Mouse (Mus musculus) cerebellum, postnatal 25 days (tissue): ENCODE results near the gene Prdm16.

ENCODE experiments used
- DNase-seq, 2 experiments: peaks; one replicate each; pipeline ENCODE4 v3.0.0; 2021; ENCODE audit warnings: mixed read lengths in 2 of 2

The Prdm16 gene

DNA sequence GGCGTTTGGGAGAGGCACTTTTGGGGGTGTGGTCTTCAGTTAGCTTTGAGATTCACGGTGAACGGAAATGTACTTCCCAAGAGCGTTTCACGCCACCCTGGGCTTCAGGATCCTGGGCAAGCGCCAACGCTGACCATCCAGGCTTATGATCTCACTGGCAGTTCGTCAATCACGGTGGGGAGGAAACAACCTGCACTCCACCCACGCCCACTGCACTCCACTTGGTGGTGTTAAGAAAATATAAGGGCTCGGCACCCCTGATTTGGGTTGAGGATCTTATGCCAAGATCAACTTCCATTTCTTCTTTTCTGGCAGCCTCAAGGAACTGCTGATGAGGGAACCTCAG, 323.1 kb downstream of the Prdm16 start:
- DNase-seq, result peak in 1 of 2 experiments; percentile 18

DNA sequence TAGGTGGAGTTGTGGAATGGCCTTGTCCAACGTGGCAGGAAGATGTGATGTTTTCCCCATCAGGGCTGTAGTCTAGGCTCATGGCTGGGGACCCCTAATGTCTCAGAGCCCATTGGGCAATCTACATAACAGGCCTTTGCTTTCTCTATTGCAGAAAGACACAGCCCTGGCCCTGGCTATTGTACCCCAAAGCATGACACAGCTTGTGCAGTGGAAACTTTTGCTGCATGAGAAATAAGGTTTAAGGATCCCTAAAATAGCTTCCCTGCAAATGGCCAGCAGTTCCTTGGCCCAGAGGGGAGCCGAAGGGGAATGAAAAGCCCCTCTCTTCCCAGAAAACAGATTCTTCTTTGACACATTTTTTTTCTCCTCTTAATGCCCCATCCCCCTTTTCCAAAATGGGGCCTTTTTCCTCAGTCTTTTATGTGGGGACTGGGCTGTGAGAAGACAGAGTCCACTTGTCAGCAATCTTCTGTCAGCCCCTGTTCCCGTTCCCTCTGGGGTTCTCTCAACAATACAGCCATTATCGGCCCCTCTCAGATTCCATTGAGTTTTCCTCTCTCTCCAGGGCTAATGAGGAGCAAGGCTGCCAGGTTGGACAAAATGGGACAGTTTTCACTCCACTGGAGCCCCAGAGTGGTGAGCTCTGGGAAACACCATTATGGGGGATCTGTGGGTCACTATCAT, 323.6 kb downstream of the Prdm16 start:
- DNase-seq, result no peak

DNA sequence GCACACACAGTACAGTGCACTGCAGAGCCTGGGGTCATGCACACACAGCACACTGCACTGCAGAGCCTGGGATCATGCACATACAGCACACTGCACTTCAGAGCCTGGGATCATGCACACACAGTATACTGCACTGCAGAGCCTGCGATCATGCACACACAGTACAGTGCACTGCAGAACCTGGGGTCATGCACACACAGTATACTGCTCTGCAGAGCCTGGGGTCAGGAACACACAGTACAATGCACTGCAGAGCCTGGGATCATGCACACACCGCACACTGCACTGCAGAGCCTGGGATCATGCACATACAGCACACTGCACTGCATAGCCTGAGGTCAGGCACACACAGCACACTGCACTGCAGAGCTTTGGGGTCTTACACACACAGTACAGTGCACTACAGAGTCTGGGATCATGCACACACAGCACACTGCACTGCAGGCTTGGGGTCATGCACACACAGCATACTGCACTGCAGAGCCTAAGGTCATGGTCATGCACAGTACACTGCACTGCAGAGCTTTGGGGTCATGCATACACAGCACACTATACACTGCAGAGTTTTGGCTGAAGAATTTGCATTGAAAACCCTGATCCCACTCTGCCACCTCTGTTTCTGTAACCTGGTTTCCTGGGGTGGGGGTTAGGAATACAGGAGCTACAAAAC, 324.4 kb downstream of the Prdm16 start:
- no peak for DNase-seq

DNA sequence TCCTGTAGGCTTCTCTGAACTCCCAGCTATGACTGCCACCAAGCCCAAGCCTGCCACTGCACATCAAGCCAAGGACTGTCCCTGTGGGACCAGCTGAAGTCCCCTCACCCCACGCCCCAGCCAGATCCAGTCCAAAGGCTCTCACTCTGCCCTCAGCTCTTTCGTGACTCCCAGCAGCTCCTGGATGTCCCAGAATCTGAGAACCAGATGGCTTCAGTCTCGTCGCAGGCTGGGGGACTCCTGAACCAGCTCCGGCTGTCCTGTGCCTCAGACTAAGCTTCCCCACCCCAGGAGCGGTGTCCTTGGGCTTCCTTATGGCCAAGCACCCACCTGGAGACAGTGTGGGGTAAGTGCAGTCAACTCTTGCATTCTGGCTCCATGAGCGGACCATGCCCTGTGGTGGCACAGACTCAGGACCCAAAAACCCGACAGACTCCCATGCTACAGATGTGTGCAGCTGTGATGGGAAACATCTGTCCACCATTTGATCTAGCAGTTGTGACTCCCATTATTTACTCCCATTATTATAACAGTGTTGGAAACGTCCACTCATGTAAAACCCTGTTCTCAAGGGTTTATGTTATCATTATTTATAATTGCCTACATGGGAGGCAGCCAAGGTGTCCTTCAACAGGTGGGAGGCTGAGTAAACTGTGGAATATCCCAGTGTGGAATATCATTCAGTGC, 326.0 kb downstream of the Prdm16 start:
- DNase-seq, result no peak

DNA sequence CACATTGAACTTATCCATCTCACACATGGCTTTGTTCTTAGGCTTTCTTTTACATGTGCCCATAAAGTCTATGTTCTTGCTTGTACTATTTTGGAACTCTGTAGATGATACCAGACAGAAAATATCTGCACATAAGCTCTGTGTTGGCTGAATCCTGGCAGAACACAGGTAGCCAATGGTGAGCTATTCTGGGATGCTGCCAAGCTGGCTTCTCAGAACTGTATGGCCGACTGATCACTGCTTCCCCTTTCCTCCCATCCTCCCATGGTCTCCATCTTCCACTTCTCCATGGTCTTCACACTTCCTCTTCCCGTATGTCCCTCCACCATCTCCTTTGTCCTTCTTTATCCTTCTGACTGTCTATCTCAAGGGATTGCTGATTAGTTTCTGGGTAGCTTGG, 327.5 kb downstream of the Prdm16 start:
- no peak for DNase-seq

DNA sequence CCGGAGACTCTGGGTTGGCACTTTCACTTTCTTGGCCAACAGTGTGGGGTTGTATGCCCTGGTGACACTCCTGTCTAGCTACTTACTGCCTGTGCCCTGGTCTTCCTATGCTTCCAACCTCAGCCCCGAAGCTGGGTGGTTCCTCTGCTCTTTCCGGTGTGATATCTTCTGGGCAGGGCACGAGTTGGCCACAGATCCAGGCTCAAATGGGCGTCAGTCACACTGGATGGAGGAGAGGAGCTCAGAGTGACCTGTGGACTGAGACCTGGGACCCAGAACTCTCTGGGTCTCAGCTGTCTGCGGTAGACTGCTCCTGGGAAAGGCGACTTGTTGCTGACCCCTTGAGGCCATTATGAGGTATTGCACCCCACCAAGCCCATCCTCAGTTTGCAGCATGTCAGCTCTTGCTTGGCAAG, 335.2 kb downstream of the Prdm16 start, which contains the start of gene Arhgef16:
TSS of gene Arhgef16 (minus strand) at position 211 of the 416 bp plus-strand sequence.
- peak; percentile 59 to 61 for DNase-seq

DNA sequence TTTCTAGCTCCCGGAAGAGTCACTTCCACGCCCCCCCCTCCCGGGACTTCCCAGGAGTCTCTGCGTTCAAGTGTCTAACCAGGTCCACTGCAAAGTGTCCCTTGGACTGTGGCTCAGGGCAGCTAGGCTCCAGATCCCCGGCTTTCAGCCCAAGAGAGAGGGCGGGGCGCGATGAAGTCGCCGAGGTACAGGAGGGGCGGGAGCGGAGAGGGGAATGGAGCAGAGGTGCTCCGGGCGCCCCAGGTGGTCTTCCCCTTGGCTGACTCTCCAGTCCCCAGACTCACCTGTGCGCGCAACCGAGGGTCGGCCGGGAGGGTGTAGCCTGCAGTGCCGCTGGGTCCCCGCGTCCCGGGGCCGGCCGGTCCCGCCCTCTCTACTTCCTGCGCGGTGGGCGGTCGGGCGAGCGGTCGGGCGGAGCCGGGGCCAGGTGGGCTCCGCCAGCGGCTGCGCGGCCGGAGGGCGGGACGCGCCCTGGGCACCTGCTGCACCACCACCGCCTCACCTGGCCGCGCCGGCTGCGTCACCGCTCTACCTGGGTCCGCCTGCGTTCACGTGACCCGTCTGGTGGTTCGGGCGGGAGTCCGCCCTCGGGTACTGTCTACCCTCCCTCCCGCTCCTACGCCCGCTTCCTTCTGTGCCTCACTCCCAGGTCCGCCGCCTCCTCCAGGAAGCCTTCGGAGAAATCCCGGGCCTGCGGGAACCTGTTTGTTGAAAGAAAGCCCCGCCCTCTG, 337.0 kb downstream of the Prdm16 start:
- peak in 1 of 2 experiments; percentile 19 for DNase-seq

DNA sequence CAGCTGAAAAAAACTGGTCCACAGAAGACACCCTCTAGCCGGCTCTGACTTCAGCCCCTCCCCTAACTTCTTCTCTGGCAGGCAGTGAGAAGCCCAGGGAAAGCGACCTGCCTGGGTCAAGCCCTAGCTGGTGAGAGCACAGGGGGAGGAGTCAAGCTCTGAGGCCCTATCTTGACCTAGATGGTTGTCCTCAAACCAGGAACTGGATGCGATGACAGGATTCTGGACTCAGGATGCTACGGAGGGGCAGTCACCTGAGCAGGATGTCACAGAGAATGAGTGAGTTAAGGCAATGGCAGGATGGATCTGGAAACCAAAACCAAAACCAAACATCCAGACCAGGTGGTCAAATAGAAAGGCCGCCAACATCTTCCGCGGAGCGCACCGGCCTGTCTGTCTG, 338.9 kb downstream of the Prdm16 start:
- DNase-seq, result no peak

DNA sequence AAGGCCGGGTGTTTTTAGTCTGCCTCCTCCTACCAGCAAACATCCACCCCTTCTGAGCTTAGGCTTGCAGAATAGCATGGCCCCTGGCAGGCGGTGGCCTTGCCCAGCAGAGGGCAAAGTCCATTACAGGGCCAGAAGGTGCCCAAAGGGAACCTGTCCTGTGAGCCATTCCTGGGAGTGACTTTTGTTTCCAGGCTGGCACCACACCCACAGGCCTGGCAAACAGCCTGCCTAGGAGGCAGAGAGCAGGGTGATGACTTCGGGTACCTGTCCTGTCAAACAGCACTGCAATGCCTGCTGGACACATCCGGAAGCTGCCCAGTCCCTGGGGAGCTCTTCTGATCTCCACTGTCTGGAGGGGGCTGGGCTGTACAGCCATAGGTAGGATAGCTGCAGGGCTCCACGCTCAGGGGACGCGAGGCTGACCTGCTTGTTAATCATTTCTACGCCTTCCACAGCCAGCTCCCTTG, 342.4 kb downstream of the Prdm16 start:
- DNase-seq, result no peak

DNA sequence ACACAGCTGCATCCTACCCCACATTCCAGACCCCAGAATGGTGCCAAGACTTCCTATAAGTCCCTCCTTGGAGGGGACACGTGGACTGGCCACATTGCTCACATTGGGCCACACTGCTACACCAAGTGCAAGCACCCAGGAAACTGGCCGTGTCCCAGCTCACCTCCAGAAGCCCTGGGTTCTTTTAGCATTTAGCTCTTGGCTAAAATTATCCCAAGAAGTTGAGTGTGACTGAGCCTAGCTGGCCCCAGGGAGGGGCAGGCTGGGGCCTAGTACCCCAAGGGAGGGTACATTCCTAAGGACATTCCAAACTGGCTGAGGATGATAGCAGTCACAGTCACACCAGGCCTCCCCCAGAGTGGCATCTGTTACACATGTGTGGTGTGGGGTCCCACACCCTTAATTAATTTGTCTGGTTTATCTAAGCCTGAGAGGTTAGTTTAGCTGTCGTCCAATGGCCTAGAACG, 342.9 kb downstream of the Prdm16 start:
- no peak for DNase-seq

DNA sequence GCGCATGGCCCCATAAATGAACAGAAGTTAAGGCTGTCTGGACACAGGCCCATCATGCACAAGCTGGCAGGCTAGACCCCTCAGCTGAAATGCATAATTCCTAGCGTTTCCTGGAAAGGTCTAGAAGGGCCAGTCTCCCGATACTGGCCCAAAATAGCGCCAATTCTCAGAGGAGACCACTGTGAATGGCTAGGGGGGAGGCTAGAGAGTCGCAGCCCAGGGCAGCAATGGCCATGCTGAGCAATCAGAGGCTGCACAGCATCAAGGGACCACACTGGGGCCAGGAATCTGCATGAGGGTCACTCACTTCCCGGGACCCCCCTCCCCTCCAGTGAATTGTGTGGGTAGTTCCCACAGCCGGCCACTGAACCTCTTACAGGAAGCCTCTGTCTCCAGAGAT, 353.0 kb downstream of the Prdm16 start:
- no peak for DNase-seq

DNA sequence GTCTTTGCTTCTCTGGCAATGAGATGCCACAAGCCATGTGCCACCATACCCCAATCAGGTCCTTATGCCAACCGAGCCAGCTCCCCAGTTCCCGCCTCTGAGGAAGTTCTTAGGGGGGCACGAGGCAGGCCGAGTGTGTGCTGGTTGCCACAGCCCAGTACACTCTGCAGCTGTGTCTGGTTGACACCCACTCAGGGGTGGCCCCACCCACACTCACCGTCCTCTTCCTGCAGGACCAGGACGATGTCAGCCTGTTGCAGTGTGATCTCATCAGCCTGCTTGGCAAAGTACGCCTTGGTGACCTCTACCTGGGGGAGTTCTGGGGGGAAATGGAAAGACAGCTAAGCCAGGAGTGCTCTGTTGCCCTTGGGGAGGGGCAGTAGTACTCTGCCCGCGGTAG, 357.2 kb downstream of the Prdm16 start:
- no peak for DNase-seq

DNA sequence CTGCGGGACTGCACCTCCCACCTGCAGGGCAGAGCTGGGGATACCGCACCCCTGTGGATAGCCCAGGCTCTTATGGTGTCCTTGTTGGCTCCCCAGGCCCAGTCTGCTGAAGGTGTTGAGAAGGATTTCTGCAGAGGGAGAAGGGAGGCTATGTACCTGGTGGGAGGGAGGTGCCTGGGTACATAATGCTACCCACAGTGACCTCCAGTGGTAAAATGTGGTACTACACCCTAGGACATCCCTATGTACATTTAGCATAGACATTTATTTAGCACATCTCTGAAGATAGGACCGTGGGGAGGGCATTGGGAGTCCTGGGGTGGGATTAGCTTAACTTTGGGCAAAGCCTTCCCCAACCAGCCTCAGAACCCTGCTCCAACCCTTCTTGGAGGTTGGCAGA, 363.7 kb downstream of the Prdm16 start:
- peak; percentile 25 to 61 for DNase-seq

DNA sequence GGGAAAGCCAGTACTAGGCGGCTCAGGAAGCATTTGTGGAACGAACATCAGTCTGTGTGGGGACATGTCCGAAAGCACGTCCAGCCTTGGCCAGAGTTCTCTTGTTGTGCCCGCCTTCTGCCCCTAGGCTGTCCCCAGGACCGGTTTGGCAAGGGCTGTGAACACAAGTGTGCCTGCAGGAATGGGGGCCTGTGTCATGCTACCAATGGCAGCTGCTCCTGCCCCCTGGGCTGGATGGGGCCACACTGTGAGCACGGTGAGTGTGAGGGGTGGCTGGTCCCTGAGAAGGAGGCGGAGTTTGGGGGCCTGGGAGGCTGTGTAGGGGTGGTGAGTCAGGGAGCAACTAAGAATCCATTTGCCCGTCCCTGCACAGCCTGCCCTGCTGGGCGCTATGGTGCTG, 367.2 kb downstream of the Prdm16 start:
- no peak for DNase-seq

DNA sequence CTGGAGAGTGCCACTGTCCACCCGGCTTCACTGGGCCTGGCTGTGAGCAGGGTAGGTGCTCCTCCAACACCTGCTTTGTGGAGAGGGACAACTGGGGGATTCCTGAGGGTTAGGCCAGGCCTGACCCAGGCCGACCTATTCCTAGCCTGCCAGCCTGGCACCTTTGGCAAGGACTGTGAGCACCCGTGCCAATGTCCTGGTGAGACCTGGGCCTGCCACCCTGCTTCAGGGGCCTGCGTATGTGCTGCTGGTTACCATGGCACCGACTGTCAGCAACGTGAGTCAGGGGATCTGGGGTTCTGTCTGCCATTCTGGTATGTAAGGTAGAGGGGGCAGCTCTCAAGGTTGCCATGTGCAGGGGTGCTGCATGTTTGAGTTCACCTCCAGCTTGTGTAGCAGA, 369.2 kb downstream of the Prdm16 start:
- peak; percentile 44 to 55 for DNase-seq
